Mouse (Mus musculus) CH12.LX (cell line): ENCODE data around the gene Ecsit. TPM values are rescaled to one million over a fixed set of nuclear protein-coding genes. Genes with fewer than 3 reads are reported as not detected.

ENCODE experiments used
- DNase-seq: peaks from one replicate; pipeline ENCODE4 v3.0.0-alpha.2; 2013; ENCODE audit errors: extremely low read depth
- H3K27ac ChIP-seq: 2 replicates; pipeline ENCODE4 v1.5.1; 2012; ENCODE audit warnings: low read depth, mild to moderate bottlenecking, control low read depth, moderate library complexity; ENCODE audit not compliant: insufficient read depth
- H3K27me3 ChIP-seq: replicated peaks from 2 replicates; pipeline ENCODE3; 2012; ENCODE audit warnings: inconsistent platforms
- H3K36me3 ChIP-seq, 2 experiments: replicated peaks in 1 of 2; 2 replicates each; pipeline versions ENCODE3 to v1.6.1; 2012; ENCODE audit warnings: inconsistent platforms in 1 of 2, low read length in 1 of 2, mild to moderate bottlenecking in 1 of 2, mixed read lengths in 1 of 2, moderate library complexity in 1 of 2; ENCODE audit not compliant: control insufficient read depth in 1 of 2, insufficient read depth in 1 of 2
- H3K4me1 ChIP-seq, 2 experiments: 2 replicates each; pipeline ENCODE4 v1.6.1; 2012; ENCODE audit warnings: inconsistent platforms in 1 of 2, moderate library complexity in 1 of 2; ENCODE audit not compliant: insufficient read depth in 2 of 2, control insufficient read depth in 1 of 2
- H3K4me2 ChIP-seq: 2 replicates; pipeline ENCODE4 v1.6.1; 2012; ENCODE audit warnings: low read depth, mild to moderate bottlenecking, control low read depth; ENCODE audit not compliant: poor library complexity, insufficient read depth, severe bottlenecking
- H3K4me3 ChIP-seq, 3 experiments: fragments of 150-350 bp in 1 of 3; sonication (generic) in 1 of 3; replicated peaks in 1 of 3; 2 replicates each; pipeline versions ENCODE3 to v1.5.1; 2011 to 2012; ENCODE audit warnings: low read depth in 2 of 3, low read length in 2 of 3, mild to moderate bottlenecking in 2 of 3, moderate library complexity in 2 of 3, control low read depth in 1 of 3, improper control_type of control experiment in 1 of 3, inconsistent platforms in 1 of 3, mixed read lengths in 1 of 3; ENCODE audit not compliant: poor library complexity in 1 of 3
- H3K79me2 ChIP-seq: replicated peaks from 2 replicates; pipeline ENCODE4 v1.6.1; 2012; ENCODE audit warnings: mild to moderate bottlenecking, moderate library complexity; ENCODE audit not compliant: control insufficient read depth, poor library complexity, insufficient read depth, severe bottlenecking; ENCODE audit errors: extremely low read depth
- H3K9ac ChIP-seq: 2 replicates; pipeline ENCODE4 v1.6.1; 2012; ENCODE audit warnings: low read depth, mild to moderate bottlenecking, control low read depth, moderate library complexity; ENCODE audit not compliant: insufficient read depth
- H3K9me3 ChIP-seq: replicated peaks from 2 replicates; pipeline ENCODE3; 2012; ENCODE audit warnings: low read length, inconsistent platforms, mixed read lengths
- BHLHE40 ChIP-seq: IDR thresholded peaks from 2 replicates; pipeline ENCODE4 v1.6.1; 2011; ENCODE audit warnings: mild to moderate bottlenecking, low read depth, low read length, improper control_type of control experiment
- CHD1 ChIP-seq: IDR thresholded peaks from 2 replicates; pipeline ENCODE4 v1.6.1; 2012; ENCODE audit warnings: low read depth, low read length, improper control_type of control experiment, inconsistent platforms
- CHD2 ChIP-seq: IDR thresholded peaks from 2 replicates; pipeline ENCODE4 v1.6.1; 2011; ENCODE audit warnings: low read length, improper control_type of control experiment
- CTCF ChIP-seq, 2 experiments: IDR thresholded peaks in 1 of 2; conservative IDR thresholded peaks in 1 of 2; 2 replicates each; pipeline ENCODE4 v1.5.1; 2011 to 2012; ENCODE audit warnings: low read depth in 2 of 2, low read length in 2 of 2, improper control_type of control experiment in 1 of 2, inconsistent platforms in 1 of 2, mild to moderate bottlenecking in 1 of 2, moderate library complexity in 1 of 2
- E2F4 ChIP-seq: IDR thresholded peaks from 2 replicates; pipeline ENCODE4 v1.6.1; 2011; ENCODE audit warnings: low read depth, low read length, improper control_type of control experiment; ENCODE audit not compliant: insufficient replicate concordance
- ELF1 ChIP-seq: IDR thresholded peaks from 2 replicates; pipeline ENCODE4 v1.6.1; 2014; ENCODE audit warnings: low read depth, mild to moderate bottlenecking, inconsistent platforms, low read length, improper control_type of control experiment
- EP300 ChIP-seq: IDR thresholded peaks from 2 replicates; pipeline ENCODE4 v1.6.1; 2011; ENCODE audit warnings: low read length, improper control_type of control experiment
- ETS1 ChIP-seq: conservative IDR thresholded peaks from 2 replicates; pipeline ENCODE4 v1.6.1; 2012; ENCODE audit warnings: low read depth, mild to moderate bottlenecking, inconsistent platforms, low read length, improper control_type of control experiment, moderate library complexity
- GABPA ChIP-seq: IDR thresholded peaks from 2 replicates; pipeline ENCODE4 v1.6.1; 2012; ENCODE audit warnings: low read depth, low read length, improper control_type of control experiment, inconsistent platforms; ENCODE audit not compliant: insufficient replicate concordance
- HCFC1 ChIP-seq: IDR thresholded peaks from 2 replicates; pipeline ENCODE4 v1.6.1; 2012; ENCODE audit warnings: low read depth, mild to moderate bottlenecking, inconsistent platforms, low read length, improper control_type of control experiment
- IRF4 ChIP-seq: IDR thresholded peaks from 2 replicates; pipeline ENCODE4 v1.6.1; 2014; ENCODE audit warnings: low read depth, mild to moderate bottlenecking, inconsistent platforms, low read length, improper control_type of control experiment
- JUN ChIP-seq: IDR thresholded peaks from 2 replicates; pipeline ENCODE4 v1.6.1; 2011; ENCODE audit warnings: low read depth, mild to moderate bottlenecking, low read length, improper control_type of control experiment, moderate library complexity; ENCODE audit not compliant: insufficient read depth
- JUND ChIP-seq: conservative IDR thresholded peaks from 2 replicates; pipeline ENCODE4 v1.6.1; 2011; ENCODE audit warnings: low read depth, low read length, improper control_type of control experiment
- KAT2A ChIP-seq: IDR thresholded peaks from 2 replicates; pipeline ENCODE4 v1.6.1; 2012; ENCODE audit warnings: low read length, improper control_type of control experiment, inconsistent platforms; ENCODE audit not compliant: insufficient replicate concordance
- MAFK ChIP-seq: IDR thresholded peaks from 2 replicates; pipeline ENCODE4 v1.6.1; 2011; ENCODE audit warnings: low read length, improper control_type of control experiment; ENCODE audit not compliant: insufficient replicate concordance
- MAX ChIP-seq: IDR thresholded peaks from 2 replicates; pipeline ENCODE4 v1.6.1; 2011; ENCODE audit warnings: low read length, improper control_type of control experiment
- MAZ ChIP-seq: IDR thresholded peaks from 2 replicates; pipeline ENCODE4 v1.6.1; 2012; ENCODE audit warnings: low read depth, mild to moderate bottlenecking, inconsistent platforms, low read length, improper control_type of control experiment, moderate library complexity
- MEF2A ChIP-seq: IDR thresholded peaks from 2 replicates; pipeline ENCODE4 v1.6.1; 2014; ENCODE audit warnings: low read depth, mild to moderate bottlenecking, inconsistent platforms, low read length, improper control_type of control experiment, borderline replicate concordance
- MXI1 ChIP-seq: IDR thresholded peaks from 2 replicates; pipeline ENCODE4 v1.6.1; 2011; ENCODE audit warnings: mild to moderate bottlenecking, low read depth, low read length, improper control_type of control experiment
- MYC ChIP-seq: IDR thresholded peaks from 2 replicates; pipeline ENCODE4 v1.6.1; 2011; ENCODE audit warnings: low read depth, mild to moderate bottlenecking, improper control_type of control experiment, low read length
- NELFE ChIP-seq: IDR thresholded peaks from 2 replicates; pipeline ENCODE4 v1.6.1; 2011; ENCODE audit warnings: low read depth, low read length, improper control_type of control experiment
- NRF1 ChIP-seq: IDR thresholded peaks from 2 replicates; pipeline ENCODE4 v1.6.1; 2014; ENCODE audit warnings: low read depth, mild to moderate bottlenecking, inconsistent platforms, low read length, improper control_type of control experiment, moderate library complexity
- PAX5 ChIP-seq: IDR thresholded peaks from 2 replicates; pipeline ENCODE4 v1.6.1; 2012; ENCODE audit warnings: low read length, inconsistent platforms, mixed read lengths
- POLR2A ChIP-seq: IDR thresholded peaks from 2 replicates; pipeline ENCODE4 v1.6.1; 2011; ENCODE audit warnings: low read depth, mild to moderate bottlenecking, improper control_type of control experiment, low read length
- POLR2AphosphoS2 ChIP-seq: IDR thresholded peaks from 2 replicates; pipeline ENCODE4 v1.6.1; 2011; ENCODE audit warnings: low read depth, low read length, improper control_type of control experiment
- RAD21 ChIP-seq: IDR thresholded peaks from 2 replicates; pipeline ENCODE4 v1.6.1; 2011; ENCODE audit warnings: low read depth, mild to moderate bottlenecking, low read length, improper control_type of control experiment, moderate library complexity
- RCOR1 ChIP-seq: conservative IDR thresholded peaks from 2 replicates; pipeline ENCODE4 v1.6.1; 2012; ENCODE audit warnings: low read depth, mild to moderate bottlenecking, inconsistent platforms, low read length, improper control_type of control experiment
- SIN3A ChIP-seq: IDR thresholded peaks from 2 replicates; pipeline ENCODE4 v1.6.1; 2012; ENCODE audit warnings: low read length, improper control_type of control experiment, inconsistent platforms
- SMC3 ChIP-seq: IDR thresholded peaks from 2 replicates; pipeline ENCODE4 v1.6.1; 2011; ENCODE audit warnings: low read depth, low read length, improper control_type of control experiment
- TBP ChIP-seq: conservative IDR thresholded peaks from 2 replicates; pipeline ENCODE4 v1.6.1; 2011; ENCODE audit warnings: low read depth, low read length, improper control_type of control experiment
- TCF12 ChIP-seq: IDR thresholded peaks from 2 replicates; pipeline ENCODE4 v1.6.1; 2014; ENCODE audit warnings: low read depth, mild to moderate bottlenecking, inconsistent platforms, low read length, improper control_type of control experiment
- UBTF ChIP-seq: IDR thresholded peaks from 2 replicates; pipeline ENCODE4 v1.6.1; 2012; ENCODE audit warnings: low read depth, mild to moderate bottlenecking, inconsistent platforms, low read length, improper control_type of control experiment, moderate library complexity
- USF1 ChIP-seq: IDR thresholded peaks from 2 replicates; pipeline ENCODE4 v1.6.1; 2014; ENCODE audit warnings: low read depth, mild to moderate bottlenecking, inconsistent platforms, low read length, improper control_type of control experiment
- USF2 ChIP-seq: conservative IDR thresholded peaks from 2 replicates; pipeline ENCODE4 v1.6.1; 2011; ENCODE audit warnings: low read depth, low read length, improper control_type of control experiment
- ZC3H11A ChIP-seq: IDR thresholded peaks from 2 replicates; pipeline ENCODE4 v1.6.1; 2012; ENCODE audit warnings: low read depth, mild to moderate bottlenecking, inconsistent platforms, low read length, improper control_type of control experiment
- ZKSCAN1 ChIP-seq: IDR thresholded peaks from 2 replicates; pipeline ENCODE4 v1.6.1; 2012; ENCODE audit warnings: low read depth, inconsistent platforms, low read length, improper control_type of control experiment, borderline replicate concordance
- ZMIZ1 ChIP-seq: IDR thresholded peaks from 2 replicates; pipeline ENCODE4 v1.6.1; 2012; ENCODE audit warnings: low read depth, mild to moderate bottlenecking, inconsistent platforms, low read length, improper control_type of control experiment
- ZNF384 ChIP-seq: IDR thresholded peaks from 2 replicates; pipeline ENCODE4 v1.6.1; 2012; ENCODE audit warnings: low read depth, low read length, improper control_type of control experiment, inconsistent platforms
- dilution Hi-C: fragments of 300-500 bp; cut with MboI; formaldehyde crosslinking; loops from 2 replicates; pipeline ENCODE4 v1.14.3; 2020; ENCODE audit warnings: low sequenced_read_pairs; ENCODE audit not compliant: extremely low pct_unique_long_range_greater_than_20kb, extremely low pct_ligation_motif_present
- in situ Hi-C: fragments of 300-500 bp; cut with MboI; formaldehyde crosslinking; loops from 3 replicates; pipeline ENCODE4 v1.14.3; 2019; ENCODE audit warnings: low sequenced_read_pairs, low pct_ligation_motif_present, low pct_unique_long_range_greater_than_20kb, mixed read lengths
- polyA plus RNA-seq: library from polyadenylated mRNA; unstranded; fragments of >175 nt; gene quantifications from 2 replicates; pipeline ENCODE4 v1.2.1, GENCODE M21; 2012; ENCODE audit warnings: low read depth; ENCODE audit not compliant: insufficient read length
- total RNA-seq, 2 experiments: library from RNA; depleted of rRNA; stranded (reverse); fragments of 300-350 nt in 1 of 2; fragments of >200 nt in 1 of 2; gene quantifications; 2 replicates each; pipeline ENCODE4 v1.2.3; 2012 to 2014

Ecsit gene
- total RNA-seq (2012; rRNA removed) (57.1 and 59.4 TPM in 2 replicates), total RNA-seq (2014; rRNA removed) (37.7 and 38.7 TPM in 2 replicates), polyA plus RNA-seq (45.2 and 48.5 TPM in 2 replicates)

DNA sequence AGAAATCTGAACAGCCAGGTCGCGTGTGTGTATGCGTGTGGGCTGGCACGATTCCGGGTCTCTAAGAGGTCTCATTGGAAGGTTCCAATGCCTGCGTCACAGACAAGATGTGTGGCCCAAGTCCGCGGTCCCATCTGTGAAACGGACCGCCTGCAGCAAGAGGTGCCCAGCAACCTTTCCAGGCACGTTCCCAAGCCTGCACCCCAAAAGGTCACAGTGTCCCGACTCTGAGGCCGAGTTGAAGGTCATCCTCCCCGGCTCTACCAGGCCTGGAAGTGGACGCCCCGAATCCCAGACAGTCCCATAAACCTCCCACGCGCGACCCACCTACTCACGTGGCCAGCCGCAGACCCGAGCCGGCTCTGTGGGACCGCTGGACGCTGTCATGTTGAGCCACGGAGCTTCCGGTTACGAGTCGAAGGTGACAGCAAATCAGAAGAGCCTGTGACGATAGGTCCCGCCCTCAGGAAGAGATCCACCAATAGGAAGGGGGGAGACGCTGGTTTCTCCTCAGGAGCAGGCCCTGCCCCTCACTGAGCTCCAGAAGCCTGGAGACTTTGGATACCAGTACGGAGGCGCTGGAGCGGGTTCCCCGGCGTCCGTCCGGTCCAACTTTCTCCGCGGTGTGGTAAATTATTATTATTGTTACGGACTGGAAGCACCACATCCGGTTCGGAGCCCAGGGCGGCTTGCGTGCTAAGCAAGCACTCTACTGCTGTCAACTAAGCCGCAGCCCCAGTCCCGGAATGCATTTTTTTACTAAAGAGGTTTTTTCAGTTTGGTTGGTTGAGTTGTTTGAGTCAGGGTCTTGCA lies at the start of gene Ecsit:
Ecsit (minus strand) TSS at position 417 of the 813 bp plus-strand sequence.
- in situ Hi-C loops: no loop called here
- Histone ChIP-seq H3K9ac (peak within 1 kb of the TSS; percentile 75), H3K4me2 (peak within 1 kb of the TSS; percentile 76), H3K79me2 (peaks cover 3% of the 10 kb centered on the region; the same call in 1 of the 2 replicates), H3K36me3 (peaks cover 3 to 29% of the 10 kb centered on the region in 2 experiments), H3K27me3 (no peaks in the 10 kb centered on the region), H3K9me3 (no peaks in the 10 kb centered on the region), H3K4me1 (peaks cover 0 to 18% of the 10 kb centered on the region in 2 experiments; a peak in 2 of 4 replicates), H3K27ac (no peak within 1 kb of the TSS), H3K4me3 (peak within 1 kb of the TSS; percentile 74 to 98 (median 96))
- dilution Hi-C loops: no loop called here
- TF ChIP-seq SMC3 (no peak), JUN (no peak), BHLHE40 (peak; percentile 79), ETS1 (no peak), MAX (peak; percentile 81), ZC3H11A (no peak), PAX5 (no peak), E2F4 (no peak), CHD1 (no peak), CHD2 (peak; percentile 41; the same call in 1 of the 2 replicates), EP300 (no peak), JUND (no peak), KAT2A (no peak), NELFE (peak; percentile 69), ELF1 (peak; percentile 88), POLR2A (peak; percentile 84), SIN3A (peak; percentile 92), RAD21 (no peak), MEF2A (no peak; the same call in 1 of the 2 replicates), IRF4 (no peak), ZMIZ1 (no peak; the same call in 1 of the 2 replicates), USF2 (no peak), CTCF (conservative IDR thresholded peaks at IDR 0.05 in 1 of 2, IDR thresholded peaks at IDR 0.05 in 1 of 2; ENCODE audit: low read depth in 2 of 2, low read length in 2 of 2) (no peak), TBP (0 out of 2 replicates have a peak, but pooled peaks have one; percentile 37), RCOR1 (no peak), UBTF (no peak), ZNF384 (no peak), TCF12 (no peak), GABPA (no peak), MXI1 (peak; percentile 99), MAFK (no peak), HCFC1 (peak; percentile 63), NRF1 (0 out of 2 replicates have a peak, but pooled peaks have one; percentile 9), ZKSCAN1 (no peak), POLR2AphosphoS2 (0 out of 2 replicates have a peak, but pooled peaks have one; percentile 64), MAZ (no peak), USF1 (peak; percentile 33; the same call in 1 of the 2 replicates), MYC (peak; percentile 77)
- peak; percentile 96 for DNase-seq
